Mouse (Mus musculus) heart, adult 11 months (tissue): ENCODE data around the gene Nfatc3.

Experiments
- DNase-seq: peaks from one replicate; pipeline ENCODE4 v3.0.0; 2022

Nfatc3 gene

GRCm38 (mm10) chr8:106059613-106060371 is 1.2 kb downstream of the Nfatc3 start:
- no peak for DNase-seq

GRCm38 (mm10) chr8:106060521-106060920 is 1.9 kb downstream of the Nfatc3 start:
- DNase-seq: no peak

- DNase-seq: peak; percentile 59
Observed at GRCm38 (mm10) chr8:106061686-106062085, 3.0 kb downstream of the Nfatc3 start.

GRCm38 (mm10) chr8:106063046-106063445 is 4.4 kb downstream of the Nfatc3 start:
- DNase-seq: peak; percentile 43

- DNase-seq: peak; percentile 84
Observed at GRCm38 (mm10) chr8:106066721-106067120, 8.1 kb downstream of the Nfatc3 start.

- peak; percentile 25 for DNase-seq
Observed at GRCm38 (mm10) chr8:106069565-106069964, 10.9 kb downstream of the Nfatc3 start.

- no peak for DNase-seq
Observed at GRCm38 (mm10) chr8:106072113-106072512, 13.5 kb downstream of the Nfatc3 start.

GRCm38 (mm10) chr8:106074236-106074635 is 15.6 kb downstream of the Nfatc3 start:
- DNase-seq: peak; percentile 43

- peak; percentile 55 for DNase-seq
Observed at GRCm38 (mm10) chr8:106074659-106075058, 16.0 kb downstream of the Nfatc3 start.

GRCm38 (mm10) chr8:106075161-106075862 is 16.7 kb downstream of the Nfatc3 start:
- DNase-seq: peak; percentile 86

GRCm38 (mm10) chr8:106075863-106076174 is 17.2 kb downstream of the Nfatc3 start:
- DNase-seq: no peak

GRCm38 (mm10) chr8:106076612-106077011 is 18.0 kb downstream of the Nfatc3 start:
- peak; percentile 87 for DNase-seq

GRCm38 (mm10) chr8:106077452-106078067 is 18.9 kb downstream of the Nfatc3 start:
- peak; percentile 88 for DNase-seq

GRCm38 (mm10) chr8:106102321-106102720 is 43.7 kb downstream of the Nfatc3 start:
- DNase-seq: no peak

GRCm38 (mm10) chr8:106103888-106104287 is 45.2 kb downstream of the Nfatc3 start:
- DNase-seq: no peak

GRCm38 (mm10) chr8:106106193-106106592 is 47.6 kb downstream of the Nfatc3 start:
- no peak for DNase-seq

GRCm38 (mm10) chr8:106108080-106108479 is 49.4 kb downstream of the Nfatc3 start:
- peak; percentile 91 for DNase-seq

GRCm38 (mm10) chr8:106108729-106109128 is 50.1 kb downstream of the Nfatc3 start:
- DNase-seq: peak; percentile 95

- DNase-seq: peak; percentile 70
Observed at GRCm38 (mm10) chr8:106112041-106112440, 53.4 kb downstream of the Nfatc3 start.

GRCm38 (mm10) chr8:106112514-106112913 is 53.9 kb downstream of the Nfatc3 start:
- peak; percentile 29 for DNase-seq

GRCm38 (mm10) chr8:106115897-106116296 is 57.3 kb downstream of the Nfatc3 start:
- no peak for DNase-seq

- DNase-seq: no peak
Observed at GRCm38 (mm10) chr8:106123443-106123842, 64.8 kb downstream of the Nfatc3 start.

- peak; percentile 55 for DNase-seq
Observed at GRCm38 (mm10) chr8:106126055-106126454, 67.4 kb downstream of the Nfatc3 start.

- peak; percentile 72 for DNase-seq
Observed at GRCm38 (mm10) chr8:106127054-106127453, 68.4 kb downstream of the Nfatc3 start.
